Mouse (Mus musculus): ENCODE measurements around the gene Itsn2. TPM values are rescaled to one million over a fixed set of nuclear protein-coding genes. Genes with fewer than 3 reads are reported as not detected.
"Not testable (repeated sequence)": the region's sequence is repeated elsewhere in the genome, so short reads cannot be mapped to it uniquely, and the experiment has no call there.

Gene Itsn2
- total RNA-seq, 2 experiments from 2014 or later, result 40.0 to 48.1 TPM

GRCm38 (mm10) chr12:4694534-4694933 is 102.1 kb downstream of the Itsn2 start:
- DNase-seq (ENCODE audit: low spot score), result no peak
- intact Hi-C loops (cut with DNase I), result no loop called here

GRCm38 (mm10) chr12:4705626-4706025 is 113.2 kb downstream of the Itsn2 start:
- intact Hi-C loops (cut with DNase I); DNase-seq (ENCODE audit: low spot score): not testable (repeated sequence)

GRCm38 (mm10) chr12:4706175-4706574 is 113.7 kb downstream of the Itsn2 start:
- intact Hi-C loops (cut with DNase I), result no loop called here
- DNase-seq (ENCODE audit: low spot score), result no peak

DNA sequence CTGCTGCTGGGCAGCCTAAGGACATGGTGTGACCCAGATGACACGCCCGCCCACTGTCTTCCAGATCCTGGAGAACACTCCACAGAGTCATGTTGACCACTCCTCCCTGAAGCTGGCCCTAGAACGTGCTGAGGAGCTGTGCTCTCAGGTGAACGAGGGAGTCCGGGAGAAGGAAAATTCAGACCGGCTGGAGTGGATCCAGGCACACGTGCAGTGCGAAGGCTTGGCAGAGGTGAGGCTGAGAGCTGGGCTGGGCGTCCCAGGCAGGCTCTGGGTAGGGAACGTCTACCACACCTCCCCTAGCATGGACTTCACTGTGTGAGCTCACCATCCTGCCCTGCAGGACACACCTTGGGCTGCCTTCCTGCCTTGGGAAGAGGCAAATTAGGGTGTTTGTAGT is 114.5 kb downstream of the Itsn2 start:
- intact Hi-C loops (cut with DNase I), result no loop called here
- DNase-seq (ENCODE audit: low spot score), result no peak

- no peak for DNase-seq (ENCODE audit: low spot score)
- intact Hi-C loops (cut with DNase I), result no loop called here
These were observed 115.1 kb downstream of the Itsn2 start for GRCm38 (mm10) chr12:4707488-4708017.

GRCm38 (mm10) chr12:4708296-4708695 is 115.9 kb downstream of the Itsn2 start:
- no peak for DNase-seq (ENCODE audit: low spot score)
- intact Hi-C loops (cut with DNase I), result no loop called here

DNA sequence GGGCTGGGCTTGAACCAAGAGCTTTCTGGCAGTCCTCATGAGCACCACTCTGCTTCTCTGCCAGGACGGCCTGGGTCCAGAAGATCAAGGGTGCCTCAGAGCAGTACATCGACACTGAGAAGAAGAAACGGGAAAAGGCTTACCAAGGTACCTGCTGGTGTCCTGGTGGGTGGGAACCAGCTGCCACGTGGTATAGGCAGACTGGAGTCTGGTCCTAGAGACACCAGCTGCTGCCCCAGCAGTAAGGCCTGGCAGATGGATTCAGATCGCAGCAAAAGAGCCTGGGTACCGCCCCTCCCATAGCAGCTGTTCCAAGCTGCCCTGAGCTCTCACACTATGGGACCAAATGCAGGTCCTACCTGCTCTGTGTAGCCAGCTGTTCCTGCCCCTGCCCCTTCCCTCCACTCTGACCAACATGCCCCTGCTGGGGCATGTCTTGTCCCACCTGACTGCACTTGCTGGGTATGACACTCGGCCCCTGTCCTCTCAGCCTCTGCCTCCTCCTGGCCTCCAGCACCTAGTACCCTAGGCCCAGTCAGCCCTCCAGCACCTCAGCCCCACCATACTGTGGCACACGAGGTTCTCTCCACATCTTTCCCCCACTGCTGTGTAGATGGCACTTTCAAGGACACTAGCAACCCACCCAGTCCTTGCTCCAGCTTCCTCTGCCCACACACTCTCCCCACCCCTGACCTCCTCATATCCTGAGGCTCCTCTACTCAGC is 116.6 kb downstream of the Itsn2 start:
- DNase-seq (ENCODE audit: low spot score), result no peak
- intact Hi-C loops (cut with DNase I), result no loop called here

GRCm38 (mm10) chr12:4709926-4710325 is 117.5 kb downstream of the Itsn2 start:
- DNase-seq (ENCODE audit: low spot score), result no peak
- intact Hi-C loops (cut with DNase I), result no loop called here

DNA sequence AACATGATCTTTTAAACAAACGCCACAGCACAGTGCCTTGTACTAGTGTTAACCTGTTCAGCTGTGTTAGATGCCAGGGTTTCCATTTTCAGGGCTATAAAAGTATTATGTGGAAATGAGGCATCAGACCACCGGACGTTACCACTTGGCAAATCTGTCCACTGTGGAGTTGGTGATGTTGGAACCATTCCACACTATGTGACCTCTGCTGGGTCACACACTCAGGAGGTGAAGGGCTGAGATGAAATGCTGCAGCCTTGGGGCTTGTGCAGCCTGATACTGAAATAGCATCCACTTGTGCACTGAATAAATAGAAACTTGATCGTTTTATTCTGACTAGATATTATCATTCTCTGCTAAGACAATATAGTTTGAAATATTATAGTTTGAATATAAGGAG is 120.9 kb downstream of the Itsn2 start:
- intact Hi-C loops (cut with DNase I), result no loop called here
- DNase-seq (ENCODE audit: low spot score), result no peak

GRCm38 (mm10) chr12:4715606-4716005 is 123.2 kb downstream of the Itsn2 start:
- no peak for DNase-seq (ENCODE audit: low spot score)
- intact Hi-C loops (cut with DNase I), result no loop called here

GRCm38 (mm10) chr12:4717417-4717816 is 125.0 kb downstream of the Itsn2 start:
- intact Hi-C loops (cut with DNase I), result no loop called here
- no peak for DNase-seq (ENCODE audit: low spot score)

DNA sequence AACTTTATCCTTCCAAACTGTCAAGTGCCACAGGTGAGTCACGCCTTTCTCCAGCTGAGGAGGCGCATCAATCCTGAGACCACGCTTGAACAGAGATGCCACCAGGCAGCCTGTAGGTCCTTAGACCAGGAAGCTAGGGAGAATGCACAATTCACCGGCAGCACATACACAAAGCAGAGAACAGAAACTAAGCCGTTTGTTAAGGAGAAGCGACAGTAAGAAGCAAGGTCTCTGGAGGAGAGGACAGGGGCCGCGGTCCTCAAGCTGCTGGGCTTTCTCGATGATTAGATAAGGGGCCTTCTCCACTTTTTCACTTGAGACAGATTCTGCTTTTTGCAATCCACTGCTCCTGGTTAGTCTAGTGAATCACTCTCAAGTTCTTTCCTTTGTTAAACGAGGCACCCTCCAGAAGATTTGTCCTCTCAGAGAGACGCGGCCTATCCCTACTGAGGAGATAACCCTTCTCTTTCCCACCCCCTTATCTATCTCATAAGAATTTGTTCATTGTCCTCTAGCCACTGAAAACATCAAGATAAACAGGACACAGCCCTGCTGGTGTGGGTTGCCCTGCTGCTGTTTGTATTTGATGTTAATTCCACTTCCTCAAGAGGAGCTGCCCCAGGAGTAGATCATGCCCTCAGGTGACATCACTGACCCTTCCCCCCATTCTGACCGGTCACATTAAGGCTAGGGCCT is 126.8 kb downstream of the Itsn2 start:
- intact Hi-C loops (cut with DNase I), result no loop called here
- no peak for DNase-seq (ENCODE audit: low spot score)

- intact Hi-C loops (cut with DNase I), result no loop called here
These were observed 127.6 kb downstream of the Itsn2 start for GRCm38 (mm10) chr12:4719762-4720754.

GRCm38 (mm10) chr12:4729165-4729564 is 136.7 kb downstream of the Itsn2 start:
- no peak for DNase-seq (ENCODE audit: low spot score)
- intact Hi-C loops (cut with DNase I), result no loop called here

More at GRCm38 (mm10) chr12:4719762-4720754, 127.6 kb downstream of the Itsn2 start:
- DNase-seq (ENCODE audit: low spot score), result no peak

DNA sequence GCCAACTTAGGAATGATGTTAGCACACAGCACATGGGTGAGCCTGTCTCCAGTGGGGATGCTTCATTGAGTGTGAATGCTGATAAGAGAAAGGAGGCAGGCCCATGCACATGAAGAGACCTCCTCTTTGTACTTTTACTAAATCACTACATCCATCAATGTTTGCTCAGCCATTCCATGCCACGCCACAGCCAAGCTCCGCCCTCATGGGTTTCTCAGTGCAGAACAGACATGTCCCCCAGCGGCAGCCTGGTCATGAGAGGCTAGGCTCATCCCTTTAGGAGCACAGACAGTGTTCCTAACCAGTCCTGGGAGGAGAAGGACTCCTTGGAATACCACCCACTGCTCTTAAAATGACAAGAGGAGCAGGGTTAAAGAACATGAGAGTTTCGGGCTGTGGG is 139.2 kb downstream of the Itsn2 start:
- DNase-seq (ENCODE audit: low spot score), result no peak
- intact Hi-C loops (cut with DNase I), result no loop called here

DNA sequence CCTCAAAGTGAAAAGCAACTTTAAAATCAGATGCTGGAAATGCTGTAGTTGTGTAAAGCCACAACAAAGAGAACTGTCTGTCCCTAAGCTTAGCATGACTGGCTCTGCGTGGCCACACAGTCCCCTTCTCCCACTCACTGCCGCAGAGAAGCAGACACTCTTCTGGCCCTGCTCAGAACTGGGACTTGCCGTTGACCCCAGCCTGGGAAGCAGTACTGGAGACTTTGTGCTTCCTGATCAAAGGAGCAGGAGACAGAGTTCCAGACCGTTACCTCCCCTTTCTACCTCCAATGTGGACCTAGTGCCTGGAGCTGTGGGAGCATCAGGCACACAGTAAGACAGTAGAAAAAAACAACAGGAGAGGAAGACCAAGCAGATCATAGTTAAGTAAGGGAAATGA is 139.9 kb downstream of the Itsn2 start:
- DNase-seq (ENCODE audit: low spot score), result no peak
- intact Hi-C loops (cut with DNase I), result no loop called here

DNA sequence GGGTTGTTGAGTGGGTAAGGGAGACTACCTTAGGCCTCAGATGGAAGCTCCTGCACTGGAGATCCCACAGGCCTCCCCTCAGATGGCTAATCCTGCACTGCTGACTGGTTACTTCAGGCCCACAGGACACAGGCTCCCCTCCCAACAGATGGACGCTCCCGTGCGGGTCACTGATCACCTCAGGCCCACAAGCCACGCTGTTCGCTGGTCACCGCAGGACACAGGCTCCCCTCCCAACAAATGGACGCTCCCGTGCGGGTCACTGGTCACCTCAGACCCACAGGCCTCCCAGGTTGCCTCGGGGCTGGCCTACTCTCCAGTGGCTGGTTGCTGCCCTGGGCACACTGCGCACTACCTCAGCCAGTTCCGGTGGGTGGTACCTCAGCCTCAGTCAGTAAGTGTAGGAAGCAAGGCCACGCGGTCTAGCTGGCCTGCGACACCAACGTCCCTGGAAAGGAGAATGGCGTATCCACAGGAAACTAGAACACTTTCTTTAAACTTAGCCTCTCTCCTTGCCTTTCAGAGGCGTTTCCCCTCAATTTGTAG is 145.7 kb downstream of the Itsn2 start, which contains the start of gene Fam228a:
Gene Fam228a (minus strand): TSS at position 400 of the 546 bp plus-strand sequence.
- intact Hi-C loops (cut with DNase I), result no loop called here
- no peak for DNase-seq (ENCODE audit: low spot score)

DNA sequence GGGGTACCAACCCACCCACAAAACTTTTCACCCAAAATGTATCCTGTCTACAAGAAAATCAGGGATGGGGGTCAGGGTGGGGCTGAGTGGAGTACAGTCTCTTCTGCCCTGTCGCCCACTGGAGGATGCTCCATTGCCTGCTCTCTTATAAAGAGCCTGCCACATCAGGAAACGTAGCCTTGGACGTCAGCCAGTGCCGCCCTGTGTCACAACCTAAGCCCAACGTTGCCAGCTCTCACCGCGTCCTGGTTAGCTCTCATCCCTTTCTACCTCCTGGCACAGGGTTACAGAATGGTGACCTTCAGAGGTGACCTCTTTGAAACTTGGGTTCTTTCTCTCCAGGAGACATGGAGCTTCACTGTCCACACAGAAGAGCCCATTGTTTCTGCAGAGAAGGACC is 148.4 kb downstream of the Itsn2 start:
- intact Hi-C loops (cut with DNase I), result no loop called here
- DNase-seq (ENCODE audit: low spot score), result no peak

DNA sequence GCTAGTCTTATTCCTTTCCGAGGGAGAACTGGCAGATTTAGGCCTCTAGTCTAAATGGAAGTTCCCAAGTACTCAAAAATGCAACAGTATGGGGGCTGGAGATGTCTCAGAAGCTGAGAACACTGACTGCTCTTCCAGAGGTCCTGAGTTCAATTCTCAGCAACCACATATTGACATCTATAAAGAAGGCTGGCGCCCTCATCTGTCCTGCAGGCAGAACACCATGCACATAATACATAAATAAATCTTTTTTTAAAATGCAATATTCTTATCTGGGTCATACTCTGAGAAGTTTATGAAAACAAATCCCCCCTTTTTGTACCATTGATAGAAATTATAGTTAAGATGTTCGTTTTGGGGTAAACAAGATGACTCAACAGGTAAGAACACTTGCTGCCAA is 149.7 kb downstream of the Itsn2 start:
- DNase-seq (ENCODE audit: low spot score), result no peak
- intact Hi-C loops (cut with DNase I), result no loop called here

DNA sequence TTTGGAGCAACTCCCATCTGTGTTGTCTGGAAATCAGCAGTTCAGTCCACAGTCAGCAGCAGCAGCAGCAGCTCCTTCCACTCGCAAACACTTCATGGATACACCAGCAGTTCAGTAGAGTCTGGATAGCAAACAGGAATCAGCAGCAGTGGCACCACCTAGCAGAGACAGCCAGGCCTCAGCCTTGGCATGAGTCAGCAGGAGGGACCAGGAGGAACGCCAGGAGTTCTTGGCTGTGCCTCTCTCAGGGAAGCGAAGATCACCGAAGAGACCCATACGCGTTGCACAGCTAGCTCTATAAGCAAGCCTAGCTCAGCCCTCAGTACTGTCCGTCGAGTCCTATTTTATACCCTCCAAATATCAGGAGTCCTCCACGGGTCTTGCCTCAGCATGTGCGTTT is 152.0 kb downstream of the Itsn2 start:
- DNase-seq (ENCODE audit: low spot score), result no peak
- intact Hi-C loops (cut with DNase I), result no loop called here

All from heart, postnatal 25 days (tissue).